Mouse (Mus musculus) liver, adult 2 months (tissue): ENCODE measurements at regions not wholly inside any gene's neighbourhood (a gene's known extent, or its start where the extent isn't known, plus 50 kb on each side); places are given as distances from the start of the nearest gene placed in this dataset.

ENCODE experiments used
- CTCF ChIP-seq: fragments of 200-500 bp; IDR thresholded peaks from 2 replicates; pipeline ENCODE4 v1.5.1; 2011; ENCODE audit warnings: low read depth, low read length, control low read depth
- POLR2A ChIP-seq: fragments of 200-500 bp; IDR thresholded peaks from 2 replicates; pipeline ENCODE4 v1.6.1; 2011; ENCODE audit warnings: low read length, control low read depth; ENCODE audit not compliant: insufficient read depth; ENCODE audit errors: extremely low read depth

DNA sequence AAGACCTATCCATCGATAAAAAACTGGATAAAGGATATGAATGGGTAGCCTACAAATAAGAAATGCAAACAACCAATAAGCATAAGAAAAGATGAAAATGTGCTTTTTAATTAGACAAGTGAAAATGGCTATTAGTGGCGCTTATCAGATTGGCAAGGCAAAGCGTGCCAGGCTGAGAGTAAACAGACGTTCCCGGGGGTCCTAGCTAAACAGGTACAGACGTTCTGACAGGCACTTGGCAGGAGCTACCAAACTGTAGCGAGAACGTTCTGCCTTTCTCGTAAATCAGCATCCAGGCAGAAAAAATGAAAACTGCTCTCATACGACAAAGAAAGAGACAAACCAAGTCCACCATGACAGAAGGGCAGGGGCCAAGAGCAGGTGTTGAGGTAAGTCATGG is 263.3 kb downstream of the Prex1 start:
- TF ChIP-seq CTCF = no peak
- no peak for TF ChIP-seq POLR2A
